Mouse (Mus musculus): ENCODE measurements around the gene Gm45837.

Gm45837 gene

GRCm38 (mm10) chr7:101449855-101450254 lies 39.2 kb downstream of the Gm45837 start:
- no peak for DNase-seq

- DNase-seq, result peak; percentile 86
These were observed 40.0 kb downstream of the Gm45837 start for GRCm38 (mm10) chr7:101450422-101451401.

DNA sequence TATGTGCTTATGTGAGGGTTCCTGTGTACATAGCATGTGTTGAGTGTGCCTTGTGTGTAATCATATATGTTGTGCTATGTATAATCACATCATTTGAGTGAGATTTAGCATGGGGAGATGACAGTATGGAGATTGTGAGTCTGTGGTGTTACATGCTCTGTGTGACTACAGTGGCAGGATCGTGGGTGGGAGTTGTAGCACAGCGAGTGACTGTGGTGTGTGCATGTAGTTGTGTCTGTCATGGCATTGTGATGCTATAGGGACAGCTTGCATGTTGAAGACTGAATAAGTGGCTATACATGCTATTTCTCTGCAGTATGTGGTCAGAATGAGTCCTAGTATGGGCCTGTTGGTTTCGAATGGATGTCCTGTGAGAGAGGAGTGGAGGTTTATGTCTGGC lies 42.0 kb downstream of the Gm45837 start:
- no peak for DNase-seq

DNA sequence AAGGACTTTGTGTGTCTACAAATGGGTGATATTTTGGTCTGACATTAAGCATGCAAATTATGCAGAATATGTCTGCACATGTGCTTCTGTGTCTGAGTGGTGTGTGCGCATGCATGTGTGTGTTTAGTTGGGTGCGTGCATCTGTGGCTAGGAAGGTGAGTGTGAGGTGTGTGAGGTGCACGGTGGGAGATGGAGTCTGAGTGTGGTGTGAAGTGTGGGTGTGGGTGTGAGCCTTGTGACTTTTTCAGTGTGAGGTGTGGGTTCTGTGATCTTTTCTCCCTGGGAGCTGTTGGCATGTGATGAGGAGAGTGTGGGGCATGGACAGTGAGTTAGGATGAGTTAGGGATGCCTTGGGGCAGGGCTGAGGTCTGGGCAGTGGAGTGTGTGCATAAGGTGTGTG lies 42.6 kb downstream of the Gm45837 start:
- DNase-seq, result no peak

GRCm38 (mm10) chr7:101453725-101454124 lies 43.0 kb downstream of the Gm45837 start:
- DNase-seq, result no peak

GRCm38 (mm10) chr7:101454479-101454878 lies 43.8 kb downstream of the Gm45837 start:
- DNase-seq, result no peak

- DNase-seq, result no peak
These were observed 44.5 kb downstream of the Gm45837 start for GRCm38 (mm10) chr7:101455141-101455540.

DNA sequence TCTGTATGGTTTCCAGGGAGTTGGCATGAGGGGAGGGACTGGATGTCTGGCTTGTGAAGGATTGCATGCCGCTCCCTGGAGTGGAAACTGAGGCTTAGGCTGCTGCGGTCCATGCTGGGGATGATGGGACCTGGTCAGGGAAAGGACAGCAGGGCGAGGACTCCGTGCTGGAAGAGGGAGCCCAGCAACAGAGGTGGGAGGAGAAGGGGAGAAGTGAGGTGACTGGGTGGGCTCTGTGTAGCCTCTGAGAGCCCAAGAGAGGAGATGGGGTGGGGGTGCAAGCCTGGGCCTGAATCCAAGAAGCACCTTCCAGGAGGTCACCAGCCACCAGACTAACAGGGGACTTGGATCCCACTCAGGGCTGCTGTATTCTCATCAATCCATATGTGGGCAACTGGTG lies 45.6 kb downstream of the Gm45837 start:
- DNase-seq, result no peak

- DNase-seq, result no peak
These were observed 46.1 kb downstream of the Gm45837 start for GRCm38 (mm10) chr7:101456789-101457188.

DNA sequence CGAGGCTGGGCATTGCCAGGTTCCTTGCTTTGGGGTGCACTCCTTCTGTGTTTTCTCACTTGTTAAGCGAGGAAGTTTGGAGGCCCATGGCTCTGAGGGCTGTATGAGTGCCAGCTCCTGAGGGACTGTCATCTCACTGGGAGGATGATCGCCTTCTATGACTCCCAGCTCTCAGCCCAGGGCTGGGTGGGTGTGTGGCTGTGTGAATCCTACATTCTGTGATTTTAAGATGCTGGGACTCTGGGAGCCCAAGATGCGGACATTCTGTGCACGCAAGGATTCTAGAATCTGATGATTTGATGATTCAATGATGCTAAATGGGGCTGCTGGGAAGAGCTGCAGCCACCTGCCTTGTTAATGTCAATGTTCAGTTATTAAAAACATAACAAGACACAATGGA lies 46.6 kb downstream of the Gm45837 start:
- DNase-seq, result no peak

DNA sequence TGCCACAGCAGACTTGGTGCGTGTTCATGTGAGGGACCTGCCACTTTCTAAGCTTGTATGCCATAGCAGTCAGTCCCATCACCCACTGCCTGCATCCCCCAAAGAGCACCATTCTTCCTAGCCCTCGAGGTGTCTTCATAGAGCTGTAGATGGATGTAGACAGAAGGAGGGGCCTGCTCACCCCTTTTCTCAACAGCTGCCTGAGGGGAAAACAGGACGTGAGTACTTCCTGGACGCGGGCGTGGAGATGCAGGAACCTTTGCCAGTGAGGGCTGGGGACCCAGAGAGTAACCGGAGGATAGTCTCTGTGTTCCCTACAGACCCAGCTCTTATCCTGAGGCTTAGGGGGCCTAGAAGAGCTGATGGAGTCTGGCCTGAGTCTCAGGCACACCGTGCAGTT lies 47.1 kb downstream of the Gm45837 start:
- peak; percentile 26 for DNase-seq

DNA sequence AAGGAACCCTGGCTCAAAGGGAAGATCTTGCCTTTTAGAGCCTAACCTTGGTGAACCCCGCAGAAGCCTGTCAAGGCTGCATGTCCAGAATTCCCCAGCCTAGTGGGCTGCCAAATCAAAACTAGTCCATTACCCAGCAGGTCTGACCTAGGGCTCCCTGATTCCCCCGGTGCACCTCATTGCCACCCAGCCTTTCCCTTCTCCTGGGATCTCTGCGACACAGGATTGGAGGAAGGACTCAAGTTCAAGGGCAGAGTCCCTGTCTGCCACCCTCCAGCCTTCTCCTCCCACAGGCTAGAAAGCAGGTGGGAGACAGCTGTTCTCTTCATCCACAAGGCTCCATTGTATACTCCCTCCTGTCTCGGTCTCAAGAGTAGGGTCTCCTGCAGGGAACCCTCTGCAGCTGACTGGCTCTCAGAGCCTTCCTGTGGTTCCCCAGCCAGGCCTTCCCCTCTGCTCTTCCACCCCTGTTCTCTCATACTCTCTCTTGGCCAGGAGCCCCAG lies 47.6 kb downstream of the Gm45837 start:
- no peak for DNase-seq

- no peak for DNase-seq
These were observed 48.7 kb downstream of the Gm45837 start for GRCm38 (mm10) chr7:101459305-101459813.

GRCm38 (mm10) chr7:101459923-101460607 lies 49.4 kb downstream of the Gm45837 start:
- no peak for DNase-seq

- no peak for DNase-seq
These were observed 49.9 kb downstream of the Gm45837 start for GRCm38 (mm10) chr7:101460608-101460957.

DNA sequence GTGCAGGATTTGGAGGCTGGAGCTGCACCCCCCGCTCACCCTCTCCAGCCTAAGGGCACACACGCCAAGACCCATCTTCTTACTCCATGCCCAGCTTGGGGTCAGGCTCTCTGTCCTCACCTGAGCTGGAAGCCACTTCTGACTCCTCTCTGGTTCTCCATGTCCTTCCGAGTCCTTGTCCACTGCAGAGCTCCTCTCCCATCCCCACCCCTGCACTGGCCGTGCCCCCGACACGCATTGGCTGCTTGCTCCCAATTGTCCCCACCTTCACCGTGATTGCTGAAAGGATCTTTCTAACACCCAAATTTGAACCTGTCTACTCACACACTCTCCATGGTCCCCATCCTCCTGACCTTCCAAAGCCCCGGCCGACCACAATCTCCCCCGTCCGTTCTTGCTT lies 50.9 kb downstream of the Gm45837 start:
- no peak for DNase-seq

DNA sequence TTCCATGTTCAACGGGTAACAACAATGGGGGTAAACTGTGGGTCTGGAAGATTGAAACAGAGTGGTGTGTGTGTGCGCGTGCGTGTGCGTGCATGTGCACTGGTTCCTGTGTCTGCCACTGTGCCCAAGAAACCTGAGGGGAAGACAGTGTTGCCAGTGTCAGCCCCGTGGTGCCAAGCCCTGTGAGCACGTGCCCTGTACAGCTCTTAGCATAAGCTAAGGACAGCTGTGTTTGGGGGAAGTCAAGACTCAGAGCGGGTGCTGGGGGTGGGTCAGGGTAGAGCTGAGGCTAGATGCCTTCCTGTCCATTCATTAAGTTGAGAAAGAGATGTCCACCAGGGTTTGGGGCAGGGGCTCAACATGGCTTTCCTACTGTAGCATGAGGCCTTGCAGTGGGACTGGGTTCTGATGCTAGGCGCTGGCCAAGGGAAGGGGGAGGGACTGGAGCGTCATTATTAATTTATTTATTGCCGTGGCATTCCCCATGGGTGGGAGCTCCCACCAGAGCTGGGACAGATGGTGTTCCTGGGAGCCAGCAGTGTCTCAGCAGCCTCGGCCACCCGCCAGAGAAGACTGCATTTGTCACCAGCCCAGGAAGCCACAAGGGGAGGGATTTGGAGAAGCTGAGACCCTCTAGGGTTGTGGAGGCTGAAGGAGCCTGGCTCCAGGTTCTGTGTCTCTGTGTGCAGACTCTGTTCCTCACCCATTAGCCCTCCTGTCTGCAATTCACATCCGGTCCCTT lies 51.8 kb downstream of the Gm45837 start:
- no peak for DNase-seq

DNA sequence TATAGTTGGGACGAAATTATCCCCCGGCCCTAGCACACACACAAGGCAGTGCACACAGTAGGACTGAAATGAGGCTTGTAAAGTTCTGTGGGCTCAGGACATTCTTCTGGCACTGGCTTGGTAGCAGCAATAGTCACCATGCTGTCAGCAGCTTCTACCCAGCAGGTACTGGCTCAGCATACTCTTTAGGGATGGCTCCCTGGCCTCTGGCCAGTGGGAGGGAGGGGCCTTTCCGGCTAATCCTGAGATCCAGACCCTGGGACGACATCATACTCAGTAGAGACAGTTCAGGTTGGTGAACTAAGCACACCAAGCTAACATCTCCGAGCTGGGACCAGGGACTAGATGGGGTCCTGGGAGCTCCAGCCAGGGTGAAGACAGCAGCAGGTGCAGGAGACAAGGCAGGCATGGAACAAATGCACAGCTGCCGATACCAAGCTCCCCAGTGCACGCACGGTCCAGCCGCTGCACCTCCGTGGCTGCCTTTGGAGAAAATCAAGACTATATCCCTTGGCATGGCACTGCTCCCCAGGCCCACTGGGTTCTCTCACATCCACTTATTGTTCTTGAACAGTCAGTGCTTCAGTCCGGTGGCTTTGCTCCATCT lies 53.1 kb downstream of the Gm45837 start:
- no peak for DNase-seq

GRCm38 (mm10) chr7:101464927-101465326 lies 54.2 kb downstream of the Gm45837 start:
- DNase-seq, result no peak

DNA sequence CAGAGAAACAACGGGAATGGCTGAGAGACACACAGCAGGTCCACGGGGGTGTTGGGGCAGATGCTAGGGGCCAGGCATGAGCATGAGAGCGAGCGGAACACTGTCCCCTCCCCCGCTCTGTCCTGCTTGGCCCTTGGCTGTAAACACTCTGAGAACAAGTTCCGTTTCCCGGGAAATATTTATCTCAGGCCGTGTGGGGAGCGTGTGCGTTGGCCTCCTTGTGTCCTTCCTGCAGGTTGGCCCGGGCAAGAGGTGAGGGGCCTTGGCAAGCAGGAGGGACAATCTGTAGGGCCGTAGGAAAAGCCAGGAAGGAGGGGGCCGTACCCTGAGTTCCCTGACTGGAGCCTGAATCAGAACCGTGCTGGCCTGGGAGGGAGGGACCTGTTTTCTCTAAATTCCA lies 54.7 kb downstream of the Gm45837 start:
- DNase-seq, result no peak

DNA sequence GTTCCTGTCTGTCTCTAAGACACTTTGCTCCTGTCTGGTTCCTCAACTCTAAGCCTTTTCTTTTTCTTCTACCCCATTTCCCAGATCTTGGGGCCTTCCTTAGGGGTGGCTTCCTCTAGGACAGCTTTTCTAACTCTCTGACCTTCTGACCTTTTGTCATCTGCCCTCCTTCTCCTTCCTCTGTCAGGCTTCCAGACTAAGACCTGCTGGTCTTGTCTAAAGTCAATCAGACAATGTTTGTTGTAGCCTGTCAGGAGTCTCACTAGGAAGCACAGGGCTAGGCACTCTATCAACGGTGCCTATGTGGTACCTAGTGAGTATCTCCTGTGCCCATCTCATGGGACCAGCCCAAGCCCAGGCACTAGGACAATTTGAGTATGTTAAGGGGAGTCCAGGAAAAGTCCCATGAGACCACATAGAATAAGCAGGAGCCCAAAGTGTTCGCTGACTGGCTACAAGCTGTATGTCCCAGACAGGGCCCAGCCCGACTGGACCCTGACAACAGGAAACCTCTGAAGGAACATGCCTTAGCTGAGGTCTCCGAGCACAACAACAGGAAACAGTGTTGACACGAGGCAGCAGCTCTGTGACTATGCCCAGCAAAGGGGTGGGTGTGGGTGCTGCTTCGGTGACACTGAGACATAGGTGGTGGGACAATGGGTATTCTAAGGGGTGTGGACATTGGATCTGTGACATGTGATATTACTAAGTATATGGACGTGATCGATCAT lies 55.3 kb downstream of the Gm45837 start:
- DNase-seq, result no peak

DNA sequence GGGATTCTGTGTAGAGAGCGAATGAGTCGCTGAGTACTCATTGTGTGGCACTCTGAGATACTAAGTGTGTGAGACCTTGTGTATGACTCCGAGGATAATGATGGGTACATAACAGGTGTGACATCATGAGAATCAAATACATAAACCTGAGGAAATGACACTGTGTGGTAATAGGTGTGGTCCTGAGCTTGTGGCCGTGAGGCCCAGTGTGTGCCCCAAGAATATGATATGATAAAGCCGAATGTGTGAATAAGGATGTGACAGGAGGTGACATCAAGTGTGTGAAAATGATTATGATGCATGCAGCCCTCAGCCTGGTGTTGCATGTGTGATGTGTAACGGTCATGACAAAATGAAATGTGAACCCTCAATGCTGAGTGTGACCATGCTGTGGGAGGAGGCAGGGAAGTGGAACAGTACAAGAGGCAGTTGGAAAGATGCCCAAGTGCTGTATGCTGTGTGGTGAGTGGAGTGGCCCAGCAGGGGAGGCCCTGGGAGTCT lies 55.9 kb downstream of the Gm45837 start:
- DNase-seq, result no peak

Measured in thymus, postnatal 25 days (tissue).